Mouse (Mus musculus): ENCODE results near the gene Ube2e1.
A peak's percentile ranks its signal among the peaks of the same experiment; 100 is the strongest.
"Not testable (repeated sequence)": the region's sequence is repeated elsewhere in the genome, so short reads cannot be mapped to it uniquely, and the experiment has no call there.

The Ube2e1 gene

GRCm38 (mm10) chr14:18240132-18240531 lies 91.5 kb downstream of the Ube2e1 start:
- DNase-seq = no peak

GRCm38 (mm10) chr14:18238750-18239731 lies 92.6 kb downstream of the Ube2e1 start, which contains the start of gene Nr1d2:
Gene Nr1d2, minus strand, starts transcription at chr14:18239127.
- peak; percentile 97 to 98 for DNase-seq

- DNase-seq = peak; percentile 96 to 97
Observed at GRCm38 (mm10) chr14:18238131-18238749, 93.4 kb downstream of the Ube2e1 start.

- DNase-seq = no peak
Observed at GRCm38 (mm10) chr14:18237381-18237780, 94.3 kb downstream of the Ube2e1 start.

- not testable (repeated sequence) for DNase-seq
Observed at GRCm38 (mm10) chr14:18236496-18237235, 95.0 kb downstream of the Ube2e1 start.

- DNase-seq = no peak
Observed at GRCm38 (mm10) chr14:18233981-18234960, 97.4 kb downstream of the Ube2e1 start.

- DNase-seq = no peak
Observed at GRCm38 (mm10) chr14:18233076-18233475, 98.6 kb downstream of the Ube2e1 start.
